Mouse (Mus musculus) lung, postnatal 36 days (tissue): ENCODE measurements around the gene 9430097D07Rik.

ENCODE experiments used
- DNase-seq: peaks from one replicate; pipeline ENCODE4 v3.0.0; 2022; ENCODE audit warnings: mixed read lengths

Gene 9430097D07Rik

GRCm38 (mm10) chr2:32575586-32576160 is at the start of gene 9430097D07Rik:
TSS of gene 9430097D07Rik (minus strand) at chr2:32575684.
- no peak for DNase-seq

GRCm38 (mm10) chr2:32624111-32624748 is 48.7 kb upstream of the 9430097D07Rik start:
- DNase-seq: no peak

- DNase-seq: no peak
These were observed 46.0 kb upstream of the 9430097D07Rik start, which contains the start of gene Ak1 for GRCm38 (mm10) chr2:32621517-32621859. TSS of gene Ak1 (plus strand) at chr2:32621758.

- peak; percentile 63 for DNase-seq
These were observed 45.4 kb upstream of the 9430097D07Rik start for GRCm38 (mm10) chr2:32620682-32621516.

GRCm38 (mm10) chr2:32618051-32618450 is 42.6 kb upstream of the 9430097D07Rik start:
- DNase-seq: no peak

GRCm38 (mm10) chr2:32617601-32618000 is 42.1 kb upstream of the 9430097D07Rik start:
- DNase-seq: no peak

GRCm38 (mm10) chr2:32617109-32617508 is 41.6 kb upstream of the 9430097D07Rik start:
- DNase-seq: no peak

- DNase-seq: no peak
These were observed 36.8 kb upstream of the 9430097D07Rik start for GRCm38 (mm10) chr2:32612274-32612673.

GRCm38 (mm10) chr2:32610610-32611229 is 35.2 kb upstream of the 9430097D07Rik start:
- DNase-seq: peak; percentile 76

- DNase-seq: no peak
These were observed 33.4 kb upstream of the 9430097D07Rik start for GRCm38 (mm10) chr2:32608778-32609435.

GRCm38 (mm10) chr2:32608141-32608777 is 32.8 kb upstream of the 9430097D07Rik start:
- peak; percentile 83 for DNase-seq

- DNase-seq: peak; percentile 81
These were observed 31.9 kb upstream of the 9430097D07Rik start for GRCm38 (mm10) chr2:32607262-32607947.

- DNase-seq: peak; percentile 91
These were observed 31.0 kb upstream of the 9430097D07Rik start for GRCm38 (mm10) chr2:32606161-32607142.

GRCm38 (mm10) chr2:32604631-32605030 is 29.1 kb upstream of the 9430097D07Rik start:
- no peak for DNase-seq

GRCm38 (mm10) chr2:32602600-32603054 is 27.1 kb upstream of the 9430097D07Rik start:
- peak; percentile 96 for DNase-seq

GRCm38 (mm10) chr2:32601417-32602065 is 26.1 kb upstream of the 9430097D07Rik start:
- DNase-seq: peak; percentile 74

GRCm38 (mm10) chr2:32599409-32599808 is 23.9 kb upstream of the 9430097D07Rik start, which contains the start of gene St6galnac6:
TSS of gene St6galnac6 (plus strand) at chr2:32599709.
- no peak for DNase-seq

- DNase-seq: no peak
These were observed 23.0 kb upstream of the 9430097D07Rik start for GRCm38 (mm10) chr2:32598506-32598905.

GRCm38 (mm10) chr2:32597699-32598098 is 22.2 kb upstream of the 9430097D07Rik start:
- no peak for DNase-seq
